Mouse (Mus musculus): Measurements from ENCODE around the gene Olfr243.
"Not testable (repeated sequence)": the region's sequence is repeated elsewhere in the genome, so short reads cannot be mapped to it uniquely, and the experiment has no call there.

The Olfr243 gene

DNA sequence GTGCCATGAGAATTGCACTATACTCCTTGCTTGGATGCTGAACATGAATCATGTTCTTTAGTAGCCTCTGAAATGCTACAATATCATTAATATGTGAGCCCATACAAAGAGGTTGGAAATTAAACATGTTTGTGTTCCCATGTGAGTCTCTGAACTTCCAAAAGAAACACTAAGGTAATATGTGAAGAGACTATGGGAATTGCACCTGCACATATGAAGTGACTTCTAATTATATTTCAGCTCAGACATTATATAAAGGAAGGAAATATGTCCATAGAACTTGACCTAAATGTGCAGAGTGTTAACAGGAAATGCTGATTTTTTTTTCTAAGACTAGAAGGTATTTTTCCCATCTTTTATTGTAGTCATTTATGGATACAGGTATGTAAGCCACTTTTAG is at the start of gene Olfr243:
Gene Olfr243 (plus strand): TSS at position 301 of the 400 bp plus-strand sequence.
- in situ Hi-C loops (cut with MboI, MseI): loop anchor here (10.0 kb wide), 1 partner anchor 230 kb away; the partner anchor contains the start of gene Olfr633

DNA sequence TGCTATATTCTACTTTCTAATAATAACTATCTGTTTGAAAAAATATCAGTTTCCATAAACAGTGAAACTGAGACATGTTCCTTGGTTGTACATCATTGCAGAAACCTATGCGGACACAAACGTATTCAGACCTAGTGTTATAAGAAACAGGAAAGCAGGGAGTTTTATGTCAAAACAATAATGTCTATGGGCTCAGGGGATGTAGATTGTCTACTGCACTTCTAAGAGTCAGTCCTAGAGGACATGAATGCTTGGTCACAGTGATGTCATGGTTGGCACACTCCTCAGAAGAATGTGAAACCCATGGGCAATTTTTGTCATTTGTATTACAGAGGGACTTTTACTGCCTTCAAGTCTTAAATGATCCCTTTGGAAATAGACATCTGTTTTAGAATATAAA is 43.4 kb upstream of the Olfr243 start, which contains the start of gene Olfr624:
Gene Olfr624 (minus strand): TSS at position 101 of the 400 bp plus-strand sequence.
- in situ Hi-C loops (cut with MboI, MseI): no loop called here

DNA sequence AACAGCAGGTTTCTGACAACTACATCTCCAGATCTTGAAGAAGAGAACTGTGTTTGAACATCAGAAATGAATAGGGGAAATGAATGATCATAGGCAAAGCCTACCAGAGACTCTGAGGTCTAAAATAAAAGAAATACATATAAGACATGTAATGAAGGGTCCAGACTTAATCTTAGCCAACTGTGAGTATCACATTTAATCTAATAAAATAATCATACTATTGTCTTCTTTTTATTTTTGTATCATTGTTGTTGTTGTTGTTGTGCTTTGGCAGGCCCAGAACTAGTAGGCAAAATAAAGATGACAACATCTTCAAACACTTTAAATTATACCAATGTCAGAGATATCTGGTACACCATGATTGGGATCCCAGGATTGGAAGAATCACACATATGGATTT is 32.1 kb upstream of the Olfr243 start, which contains the start of gene Olfr625-ps1:
Gene Olfr625-ps1 (plus strand): TSS at position 301 of the 400 bp plus-strand sequence.
- in situ Hi-C loops (cut with MboI, MseI): no loop called here

DNA sequence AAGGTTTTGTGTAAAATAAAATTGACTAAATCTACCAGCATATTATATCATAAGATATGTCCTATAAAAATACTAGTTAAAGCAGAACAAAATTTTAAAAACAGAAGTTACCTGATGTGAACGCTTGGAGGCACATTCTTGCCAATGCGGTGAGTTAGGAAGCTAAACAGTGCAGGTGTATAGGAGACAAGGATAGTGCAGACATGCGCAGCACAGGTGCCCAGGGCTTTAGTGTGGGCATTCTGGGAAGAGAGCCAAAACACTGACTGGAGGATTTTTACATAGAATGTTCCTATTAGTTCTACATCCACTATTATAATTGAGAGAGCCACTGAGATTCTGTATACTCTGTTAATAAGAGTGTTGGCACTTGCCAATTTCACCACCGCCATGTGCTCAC is 15.0 kb upstream of the Olfr243 start:
- in situ Hi-C loops (cut with MboI, MseI): no loop called here

GRCm38 (mm10) chr7:103712024-103712423 is 2.4 kb upstream of the Olfr243 start:
- in situ Hi-C loops (cut with MboI, MseI): loop anchor here (10.0 kb wide), 1 partner anchor 233 kb away; the partner anchor contains the start of gene Olfr633

GRCm38 (mm10) chr7:103716398-103716797 is 1.9 kb downstream of the Olfr243 start:
- in situ Hi-C loops (cut with MboI, MseI): loop anchor here (10.0 kb wide), 1 partner anchor 228 kb away; the partner anchor contains the start of gene Olfr633

GRCm38 (mm10) chr7:103730074-103730473 is 15.6 kb downstream of the Olfr243 start, which contains the start of gene Olfr628:
Gene Olfr628, plus strand, starts transcription at chr7:103730374.
- in situ Hi-C loops (cut with MboI, MseI): no loop called here

DNA sequence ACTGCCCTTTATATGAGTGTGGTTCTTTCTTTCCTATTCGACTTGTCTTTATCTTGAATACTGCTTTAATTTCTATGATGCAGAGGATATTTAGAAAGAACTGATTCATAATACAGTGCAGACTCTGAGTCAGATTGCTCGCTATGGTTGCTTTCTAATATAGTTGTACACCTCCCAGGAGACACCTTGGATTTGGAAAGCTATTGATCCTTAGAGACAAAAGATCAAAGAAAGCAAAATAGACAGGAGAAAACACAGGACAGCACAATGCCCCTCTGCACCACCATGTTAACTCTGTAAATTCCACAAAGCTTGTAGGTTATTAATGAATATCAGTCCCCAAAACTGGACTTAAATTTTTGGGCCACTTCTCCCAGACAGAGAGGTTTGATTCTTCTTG is 30.4 kb downstream of the Olfr243 start, which contains the start of gene Olfr629:
Gene Olfr629 (minus strand): TSS at position 101 of the 400 bp plus-strand sequence.
- in situ Hi-C loops (cut with MboI, MseI): no loop called here

GRCm38 (mm10) chr7:103757233-103757632 is 42.8 kb downstream of the Olfr243 start, which contains the start of gene Olfr630:
Gene Olfr630, minus strand, starts transcription at chr7:103757333.
- in situ Hi-C loops (cut with MboI, MseI): no loop called here

- in situ Hi-C loops (cut with MboI, MseI): not testable (repeated sequence)
These were observed 47.7 kb downstream of the Olfr243 start for GRCm38 (mm10) chr7:103762212-103762611.

DNA sequence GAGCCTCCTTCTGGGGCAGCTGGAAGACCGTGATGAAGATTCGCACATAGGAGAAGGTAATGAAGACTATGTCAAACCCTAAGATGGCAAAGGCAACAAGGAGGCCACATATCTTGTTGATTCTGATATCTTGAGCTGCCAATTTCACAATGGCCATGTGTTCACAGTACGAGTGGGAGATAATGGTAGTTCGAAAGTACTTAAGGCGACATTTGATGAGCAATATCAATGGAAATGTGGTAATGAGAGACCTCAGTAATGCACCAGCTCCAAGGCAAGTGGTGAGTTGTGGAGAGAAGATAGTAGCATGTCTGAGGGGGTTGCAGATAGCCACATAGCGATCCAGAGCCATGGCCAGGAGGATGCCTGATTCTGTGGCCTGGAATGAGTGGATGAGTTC is 53.2 kb downstream of the Olfr243 start:
- in situ Hi-C loops (cut with MboI, MseI): not testable (repeated sequence)

Measured in T-helper 1 cell (primary cell).